Mouse (Mus musculus): ENCODE data around the gene Pik3ap1. TPM values are rescaled to one million over a fixed set of nuclear protein-coding genes. Genes with fewer than 3 reads are reported as not detected.

Gene Pik3ap1
- polyA plus RNA-seq, 1 experiment from 2014 or later: 8.6 TPM

- Histone ChIP-seq H3K9me3 (ENCODE audit: low read length) (no peaks in the 10 kb centered on the region), H3K27me3 (replicated peaks; ENCODE audit: insufficient read depth, low read length) (no peaks in the 10 kb centered on the region), H3K4me1 (ENCODE audit: insufficient read depth, low read depth, low read length) (no peaks in the 10 kb centered on the region), H3K27ac (ENCODE audit: low read length) (no peak overlapping the region), H3K9ac (replicated peaks; ENCODE audit: low read depth) (no peak overlapping the region), H3K4me2 (replicated peaks; ENCODE audit: low read depth, low read length) (no peak overlapping the region), H3K4me3 (ENCODE audit: low read depth, low read length) (no peak overlapping the region), H3K36me3 (ENCODE audit: insufficient read depth, low read length) (no peaks in the 10 kb centered on the region)
- no peak for TF ChIP-seq EP300 (IDR thresholded peaks at IDR 0.05)
- TF ChIP-seq CTCF (IDR thresholded peaks at IDR 0.05): no peak
- DNase-seq (ENCODE audit: low spot score) (no peak), ATAC-seq (no peak)
- 26% methylated on average over 10 of the region's 10 CpGs for WGBS
Observed at GRCm38 (mm10) chr19:41416201-41416600, 31.3 kb upstream of the Pik3ap1 start.

GRCm38 (mm10) chr19:41402603-41403002 lies 17.7 kb upstream of the Pik3ap1 start:
- ATAC-seq: no peak

DNA sequence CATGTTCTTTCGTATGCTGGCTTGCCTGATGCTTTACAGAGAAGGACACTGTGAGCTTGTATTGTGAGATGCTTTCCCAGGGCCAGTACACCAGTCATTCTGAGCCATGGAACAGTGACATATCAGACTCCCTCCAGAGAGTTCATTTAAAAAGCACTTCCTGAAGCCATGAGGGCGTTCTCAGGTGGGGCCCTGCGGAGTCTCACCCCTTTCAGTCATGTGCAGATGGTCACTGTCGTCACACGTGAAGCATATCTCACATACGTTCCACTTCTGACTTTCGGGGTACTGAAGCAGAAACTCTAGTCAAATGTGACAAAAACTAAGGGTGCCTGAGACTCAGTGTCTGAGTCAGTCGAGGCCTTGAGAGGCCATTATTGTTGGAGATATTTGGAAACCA lies 6.0 kb upstream of the Pik3ap1 start:
- Histone ChIP-seq H3K9me3 (ENCODE audit: low read length) (no peaks in the 10 kb centered on the region), H3K36me3 (ENCODE audit: insufficient read depth, low read length) (no peaks in the 10 kb centered on the region), H3K27me3 (replicated peaks; ENCODE audit: insufficient read depth, low read length) (no peaks in the 10 kb centered on the region), H3K4me2 (replicated peaks; ENCODE audit: low read depth, low read length) (no peak overlapping the region), H3K4me3 (ENCODE audit: low read depth, low read length) (no peak overlapping the region), H3K27ac (ENCODE audit: low read length) (no peak overlapping the region), H3K9ac (replicated peaks; ENCODE audit: low read depth) (no peak overlapping the region), H3K4me1 (ENCODE audit: insufficient read depth, low read depth, low read length) (no peaks in the 10 kb centered on the region)
- WGBS: 74% methylated on average over 8 of the region's 8 CpGs
- TF ChIP-seq EP300 (IDR thresholded peaks at IDR 0.05): no peak
- TF ChIP-seq CTCF (IDR thresholded peaks at IDR 0.05): no peak
- ATAC-seq: no peak
- no peak for DNase-seq (ENCODE audit: low spot score)

More at GRCm38 (mm10) chr19:41402603-41403002, 17.7 kb upstream of the Pik3ap1 start:
- Histone ChIP-seq H3K9me3 (ENCODE audit: low read length) (no peaks in the 10 kb centered on the region), H3K9ac (replicated peaks; ENCODE audit: low read depth) (no peak overlapping the region), H3K27me3 (replicated peaks; ENCODE audit: insufficient read depth, low read length) (no peaks in the 10 kb centered on the region), H3K4me1 (ENCODE audit: insufficient read depth, low read depth, low read length) (no peaks in the 10 kb centered on the region), H3K36me3 (ENCODE audit: insufficient read depth, low read length) (no peaks in the 10 kb centered on the region), H3K4me3 (ENCODE audit: low read depth, low read length) (no peak overlapping the region), H3K4me2 (replicated peaks; ENCODE audit: low read depth, low read length) (no peak overlapping the region), H3K27ac (ENCODE audit: low read length) (no peak overlapping the region)
- WGBS: 74% methylated on average over 8 of the region's 8 CpGs
- TF ChIP-seq CTCF (IDR thresholded peaks at IDR 0.05) (no peak), EP300 (IDR thresholded peaks at IDR 0.05) (no peak)
- DNase-seq (ENCODE audit: low spot score): peak; percentile 36

DNA sequence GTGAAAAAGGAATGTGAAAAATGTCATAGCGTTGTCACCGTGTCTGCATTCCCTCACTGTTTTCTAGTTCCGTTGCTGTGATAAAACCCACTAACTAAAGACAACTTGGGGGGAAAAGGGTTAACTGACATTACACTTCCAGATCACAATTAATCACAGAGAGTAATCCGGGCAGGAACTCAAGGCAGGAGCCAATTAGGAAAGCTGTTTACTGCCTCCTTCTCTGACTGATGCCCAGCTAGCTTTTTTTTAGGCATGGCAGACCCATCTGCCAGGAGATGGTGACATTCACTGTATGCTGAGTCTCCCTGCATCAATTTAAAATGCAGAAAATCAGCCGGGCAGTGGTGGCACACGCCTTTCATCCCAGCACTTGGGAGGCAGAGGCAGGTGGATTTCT lies 4.4 kb upstream of the Pik3ap1 start:
- Histone ChIP-seq H3K27ac (ENCODE audit: low read length) (no peak overlapping the region), H3K27me3 (replicated peaks; ENCODE audit: insufficient read depth, low read length) (no peaks in the 10 kb centered on the region), H3K4me1 (ENCODE audit: insufficient read depth, low read depth, low read length) (peaks cover 8% of the 10 kb centered on the region), H3K36me3 (ENCODE audit: insufficient read depth, low read length) (no peaks in the 10 kb centered on the region), H3K4me3 (ENCODE audit: low read depth, low read length) (no peak overlapping the region), H3K4me2 (replicated peaks; ENCODE audit: low read depth, low read length) (no peak overlapping the region), H3K9ac (replicated peaks; ENCODE audit: low read depth) (no peak overlapping the region), H3K9me3 (ENCODE audit: low read length) (no peaks in the 10 kb centered on the region)
- 26% methylated on average over 6 of the region's 6 CpGs for WGBS
- no peak for DNase-seq (ENCODE audit: low spot score)
- no peak for ATAC-seq
- TF ChIP-seq CTCF (IDR thresholded peaks at IDR 0.05): no peak

DNA sequence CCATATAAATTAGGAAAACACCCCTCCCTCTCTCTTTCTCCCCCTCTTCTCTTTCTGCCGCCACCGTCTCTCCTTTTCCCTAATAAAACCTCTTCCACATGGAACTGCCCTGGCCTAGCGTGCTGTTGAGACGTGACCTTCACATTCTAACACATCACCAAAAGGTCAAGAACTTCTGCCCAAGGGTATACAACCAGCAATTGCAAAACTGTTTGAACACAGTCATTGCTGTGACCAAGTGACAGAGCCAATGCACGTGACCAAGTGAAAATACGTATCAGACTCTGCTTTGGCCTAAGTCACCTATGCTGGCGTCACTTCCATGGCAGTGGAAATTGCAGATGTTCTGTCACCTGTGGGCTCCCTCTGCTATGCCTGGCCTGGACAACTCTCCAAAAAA lies 3.3 kb upstream of the Pik3ap1 start:
- H3K9ac ChIP-seq (replicated peaks; ENCODE audit: low read depth): no peak overlapping the region
- 89% methylated on average over 7 of the region's 7 CpGs for WGBS
- no peak overlapping the region for H3K27ac ChIP-seq (ENCODE audit: low read length)
- H3K4me1 ChIP-seq (ENCODE audit: insufficient read depth, low read depth, low read length): peaks cover 8% of the 10 kb centered on the region
- H3K36me3 ChIP-seq (ENCODE audit: insufficient read depth, low read length): no peaks in the 10 kb centered on the region
- TF ChIP-seq CTCF (IDR thresholded peaks at IDR 0.05): no peak
- TF ChIP-seq EP300 (IDR thresholded peaks at IDR 0.05): no peak
- ATAC-seq (no peak), DNase-seq (ENCODE audit: low spot score) (no peak)
- H3K4me3 ChIP-seq (ENCODE audit: low read depth, low read length): no peak overlapping the region
- H3K4me2 ChIP-seq (replicated peaks; ENCODE audit: low read depth, low read length): no peak overlapping the region
- no peaks in the 10 kb centered on the region for H3K27me3 ChIP-seq (replicated peaks; ENCODE audit: insufficient read depth, low read length)
- no peaks in the 10 kb centered on the region for H3K9me3 ChIP-seq (ENCODE audit: low read length)

DNA sequence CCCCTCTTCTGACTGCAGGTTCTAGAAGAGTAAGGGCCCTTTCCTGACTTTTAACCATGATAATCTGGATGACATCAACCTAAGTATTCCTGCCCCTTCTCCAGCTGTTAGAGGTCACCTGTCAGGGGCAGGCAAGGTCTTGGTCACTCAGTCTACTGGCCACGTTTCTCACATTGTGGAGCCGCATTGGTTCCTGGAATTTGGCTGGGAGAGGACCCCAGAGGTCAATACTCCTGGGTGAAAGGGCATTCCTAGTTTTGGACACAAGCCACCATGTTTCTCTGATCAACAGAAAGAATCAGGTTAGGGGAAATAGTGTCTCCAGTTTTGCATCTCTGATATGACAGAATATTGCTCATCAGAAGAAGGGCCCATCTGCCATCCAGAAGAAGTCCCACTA lies 2.4 kb upstream of the Pik3ap1 start:
- WGBS: 78% methylated on average over 2 of the region's 2 CpGs
- ATAC-seq: no peak

DNA sequence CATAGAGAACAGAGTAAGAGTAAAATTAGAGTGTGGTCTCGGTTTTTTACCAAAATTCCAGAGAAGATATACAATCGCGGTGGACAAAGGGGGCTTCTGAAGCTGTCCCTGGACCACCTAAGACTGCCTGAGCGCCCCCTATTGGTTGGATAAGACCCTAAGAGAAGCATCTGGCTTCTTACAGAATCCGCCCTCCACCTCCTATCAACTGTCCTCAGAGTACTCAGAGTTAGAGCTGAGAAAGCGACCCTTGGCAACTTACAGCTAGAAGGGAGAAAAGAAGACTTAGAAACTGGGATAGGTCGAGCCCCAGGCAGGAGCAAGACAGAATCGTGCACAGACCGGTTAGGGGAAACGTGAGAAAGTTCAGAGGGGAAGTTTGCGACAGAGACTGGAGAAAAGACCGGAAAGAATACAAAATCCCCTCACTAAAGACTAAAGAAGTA lies 473 bp downstream of the Pik3ap1 start:
- Histone ChIP-seq H3K9ac (replicated peaks; ENCODE audit: low read depth) (peak overlapping the region; percentile 36; the same call in 1 of the 2 replicates), H3K4me2 (replicated peaks; ENCODE audit: low read depth, low read length) (peak overlapping the region; percentile 91)
- WGBS: 9% methylated on average over 12 of the region's 12 CpGs

More for the DNA sequence above, 2.4 kb upstream of the Pik3ap1 start:
- DNase-seq (ENCODE audit: low spot score): no peak
- Histone ChIP-seq H3K4me2 (replicated peaks; ENCODE audit: low read depth, low read length) (no peak overlapping the region), H3K9ac (replicated peaks; ENCODE audit: low read depth) (no peak overlapping the region), H3K27ac (ENCODE audit: low read length) (no peak overlapping the region), H3K9me3 (ENCODE audit: low read length) (no peaks in the 10 kb centered on the region), H3K4me3 (ENCODE audit: low read depth, low read length) (no peak overlapping the region), H3K27me3 (replicated peaks; ENCODE audit: insufficient read depth, low read length) (no peaks in the 10 kb centered on the region), H3K4me1 (ENCODE audit: insufficient read depth, low read depth, low read length) (peaks cover 8% of the 10 kb centered on the region), H3K36me3 (ENCODE audit: insufficient read depth, low read length) (no peaks in the 10 kb centered on the region)
- TF ChIP-seq EP300 (IDR thresholded peaks at IDR 0.05): no peak
- no peak for TF ChIP-seq CTCF (IDR thresholded peaks at IDR 0.05)

More for the DNA sequence above, 473 bp downstream of the Pik3ap1 start:
- Histone ChIP-seq H3K27me3 (replicated peaks; ENCODE audit: insufficient read depth, low read length) (no peaks in the 10 kb centered on the region), H3K27ac (ENCODE audit: low read length) (no peak overlapping the region), H3K36me3 (ENCODE audit: insufficient read depth, low read length) (no peaks in the 10 kb centered on the region), H3K4me3 (ENCODE audit: low read depth, low read length) (peak overlapping the region; percentile 45), H3K9me3 (ENCODE audit: low read length) (no peaks in the 10 kb centered on the region), H3K4me1 (ENCODE audit: insufficient read depth, low read depth, low read length) (peaks cover 8% of the 10 kb centered on the region)
- DNase-seq (ENCODE audit: low spot score) (peak; percentile 27), ATAC-seq (no peak)
- TF ChIP-seq CTCF (IDR thresholded peaks at IDR 0.05): peak; percentile 54
- no peak for TF ChIP-seq EP300 (IDR thresholded peaks at IDR 0.05)
